Mouse (Mus musculus): Measurements from ENCODE around the gene Nck2.

DNA sequence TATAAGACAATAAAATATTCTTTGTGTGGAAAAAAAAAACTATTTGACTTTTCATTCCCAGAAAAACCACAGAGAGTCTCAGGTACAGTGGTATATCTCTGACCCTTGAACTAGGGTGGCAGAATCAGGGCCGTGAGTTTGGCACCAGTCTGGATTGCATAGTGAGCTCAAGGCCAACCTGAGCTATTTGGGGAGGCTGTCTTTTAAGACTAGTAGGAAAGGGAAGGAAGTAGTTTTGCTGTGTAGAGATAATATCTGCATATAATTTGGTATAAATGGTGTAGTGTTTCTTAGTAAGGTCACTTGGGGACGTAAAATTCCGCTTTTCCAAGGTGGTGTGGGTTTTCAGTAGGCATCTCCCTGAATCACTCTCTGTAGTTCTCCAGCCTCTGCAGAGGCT is 62.3 kb downstream of the Nck2 start:
- no peak for TF ChIP-seq HCFC1 (IDR thresholded peaks at IDR 0.05; ENCODE audit: borderline replicate concordance, insufficient read depth, low read length)
- TF ChIP-seq ZNF384 (IDR thresholded peaks at IDR 0.05; ENCODE audit: low read depth, low read length), result no peak
- no peak for TF ChIP-seq MAFK (IDR thresholded peaks at IDR 0.05; ENCODE audit: insufficient read depth, low read depth, low read length)
- no peak for TF ChIP-seq CHD2 (IDR thresholded peaks at IDR 0.05; ENCODE audit: low read depth, low read length)
